Mouse (Mus musculus): Measurements from ENCODE around the gene Gm20795.
"Not testable (repeated sequence)": the region's sequence is repeated elsewhere in the genome, so short reads cannot be mapped to it uniquely, and the experiment has no call there.

Gm20795 gene

DNA sequence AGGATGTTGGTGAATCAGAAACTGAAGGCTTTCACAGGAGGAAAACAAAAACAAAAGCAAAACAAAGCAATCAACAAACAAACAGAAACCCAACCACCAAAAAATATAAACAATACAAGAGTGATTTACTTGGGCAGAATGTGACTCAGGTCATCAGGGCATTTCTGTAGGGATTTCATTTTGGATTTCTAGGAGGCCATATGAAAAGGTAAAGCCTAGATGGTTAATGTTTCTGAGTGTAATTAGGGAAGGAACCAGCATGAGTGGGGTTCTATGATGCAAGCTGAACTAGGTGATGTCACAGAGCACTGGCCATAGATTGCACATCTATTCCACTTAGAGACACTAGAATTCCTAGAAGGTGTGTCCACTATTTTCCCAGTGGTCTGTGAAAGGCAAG, at the start of gene Gm20795:
Gm20795 (plus strand) TSS at position 301 of the 400 bp plus-strand sequence.
- not testable (repeated sequence) for DNase-seq (ENCODE audit: low spot score in 2 of 2)

DNA sequence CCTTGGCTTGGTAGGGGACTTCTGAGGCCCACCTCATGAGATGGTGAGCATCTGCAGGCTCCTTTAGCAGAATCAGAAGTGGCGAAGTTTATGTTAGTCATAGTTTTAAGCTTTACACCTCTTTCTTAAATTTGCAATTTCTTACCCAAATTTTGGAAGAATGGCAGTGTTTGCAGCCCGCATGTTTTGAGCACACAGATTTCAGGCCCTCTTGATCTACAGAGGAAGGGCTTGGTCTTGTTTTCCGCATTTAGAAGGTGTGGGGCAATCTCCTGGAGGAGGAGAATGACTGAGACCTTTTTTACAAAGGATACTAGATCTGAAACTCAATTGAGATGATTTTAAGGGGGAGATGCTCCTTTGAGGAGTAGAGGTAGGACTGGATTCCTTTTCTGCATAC, 29.0 kb upstream of the Gm20795 start, which contains the start of gene Gm21797:
Gm21797 (minus strand) TSS at position 101 of the 400 bp plus-strand sequence.
- DNase-seq (ENCODE audit: low spot score in 2 of 2) = not testable (repeated sequence)
